Mouse (Mus musculus) left cerebral cortex, postnatal 14 days (tissue): ENCODE data around the gene Adssl1. TPM values are rescaled to one million over a fixed set of nuclear protein-coding genes. Genes with fewer than 3 reads are reported as not detected.

Experiments
- DNase-seq, 2 experiments: peaks; one replicate each; pipeline ENCODE4 v3.0.0; 2021 to 2022; ENCODE audit warnings: low spot score in 2 of 2, mixed read lengths in 1 of 2
- intact Hi-C: fragments of 180-260 bp; cut with DNase I; formaldehyde crosslinking; loops from one replicate; pipeline ENCODE4 v1.15.1; 2025
- total RNA-seq, 2 experiments: library from RNA; stranded (reverse); gene quantifications; 2 replicates each; pipeline ENCODE4 v1.2.3; 2021

Gene Adssl1
- total RNA-seq, 2 experiments from 2014 or later: 6.5 to 8.4 TPM

GRCm38 (mm10) chr12:112591240-112591639 lies 28.6 kb upstream of the Adssl1 start:
- intact Hi-C loops: no loop called here
- no peak for DNase-seq

- no peak for DNase-seq
- intact Hi-C loops: no loop called here
Measured at GRCm38 (mm10) chr12:112591730-112592129, 28.1 kb upstream of the Adssl1 start.

GRCm38 (mm10) chr12:112592985-112593734 lies 26.7 kb upstream of the Adssl1 start:
- intact Hi-C loops: no loop called here
- no peak for DNase-seq

- intact Hi-C loops: no loop called here
- DNase-seq: no peak
Measured at GRCm38 (mm10) chr12:112593951-112594915, 25.6 kb upstream of the Adssl1 start.

DNA sequence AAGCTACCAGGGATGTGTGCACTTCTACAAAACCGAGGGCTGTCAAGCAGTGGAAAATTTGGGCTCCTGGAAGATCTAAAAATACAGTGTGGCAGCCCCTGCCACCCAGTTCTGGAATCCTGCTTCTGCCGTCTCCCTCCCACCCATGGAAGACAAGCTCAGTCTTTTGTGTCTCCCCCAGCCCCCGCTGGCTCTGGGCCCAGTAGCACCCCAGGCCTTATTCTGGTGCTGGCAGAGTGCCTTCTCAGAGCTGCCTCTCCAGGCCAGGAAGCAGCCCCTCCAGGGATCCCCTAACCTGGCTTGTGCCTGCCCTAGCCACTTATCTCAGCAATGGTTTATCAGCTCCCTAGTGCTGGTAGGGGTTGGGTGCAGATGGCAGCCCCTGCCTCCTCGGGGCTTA lies 24.9 kb upstream of the Adssl1 start:
- peak; percentile 73 for DNase-seq
- intact Hi-C loops: no loop called here

DNA sequence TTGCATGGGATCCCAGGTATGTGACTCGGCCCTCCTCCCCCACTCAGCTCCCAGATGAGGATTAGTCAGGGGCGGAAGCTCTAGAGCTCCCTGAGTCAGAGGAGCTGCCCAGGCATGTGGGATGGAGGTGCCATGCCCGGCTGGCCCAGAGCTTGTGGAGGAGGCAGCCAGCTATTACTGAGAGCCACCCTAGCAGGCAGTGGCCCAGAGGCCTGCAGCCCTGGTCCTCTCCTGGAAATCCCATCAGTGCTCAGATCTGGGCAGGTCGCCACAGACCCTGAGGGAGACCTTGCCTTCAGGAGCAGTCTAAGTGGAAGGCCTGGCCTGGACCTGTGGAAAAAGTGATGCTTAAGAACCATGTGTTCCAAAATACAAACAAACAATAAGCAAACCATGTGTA lies 24.2 kb upstream of the Adssl1 start:
- DNase-seq: no peak
- intact Hi-C loops: no loop called here

GRCm38 (mm10) chr12:112596454-112596853 lies 23.4 kb upstream of the Adssl1 start:
- DNase-seq: no peak
- intact Hi-C loops: no loop called here

DNA sequence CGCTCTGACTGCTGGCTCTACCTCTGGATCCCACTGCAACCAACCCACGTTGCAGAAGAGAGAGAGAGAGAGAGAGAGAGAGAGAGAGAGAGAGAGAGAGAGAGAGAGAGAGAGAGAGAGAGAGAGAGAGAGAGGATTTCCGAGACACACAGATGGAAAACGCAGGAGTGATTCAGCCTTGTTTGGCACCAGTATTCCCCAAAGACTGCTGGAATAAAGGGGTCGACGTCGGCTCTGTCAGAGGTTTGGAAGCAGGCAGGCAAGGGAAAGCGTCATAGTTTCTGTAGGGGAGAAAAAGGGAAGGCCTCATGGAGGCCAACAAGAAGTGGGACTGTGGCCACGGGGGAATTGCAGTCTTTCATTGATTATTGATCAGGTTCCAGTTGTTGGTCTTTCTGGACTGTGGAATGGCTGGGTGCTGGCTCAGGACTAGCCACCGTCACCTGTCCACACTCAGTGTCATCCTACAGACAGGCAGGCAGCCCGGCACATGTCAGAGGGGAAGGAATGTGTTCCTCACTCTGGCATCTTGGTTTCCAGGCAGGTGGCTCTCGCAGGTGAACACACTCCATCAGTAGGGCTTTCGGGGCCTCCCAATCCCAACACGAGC lies 22.8 kb upstream of the Adssl1 start:
- no peak for DNase-seq
- intact Hi-C loops: no loop called here

GRCm38 (mm10) chr12:112597618-112598017 lies 22.2 kb upstream of the Adssl1 start:
- no peak for DNase-seq
- intact Hi-C loops: no loop called here

DNA sequence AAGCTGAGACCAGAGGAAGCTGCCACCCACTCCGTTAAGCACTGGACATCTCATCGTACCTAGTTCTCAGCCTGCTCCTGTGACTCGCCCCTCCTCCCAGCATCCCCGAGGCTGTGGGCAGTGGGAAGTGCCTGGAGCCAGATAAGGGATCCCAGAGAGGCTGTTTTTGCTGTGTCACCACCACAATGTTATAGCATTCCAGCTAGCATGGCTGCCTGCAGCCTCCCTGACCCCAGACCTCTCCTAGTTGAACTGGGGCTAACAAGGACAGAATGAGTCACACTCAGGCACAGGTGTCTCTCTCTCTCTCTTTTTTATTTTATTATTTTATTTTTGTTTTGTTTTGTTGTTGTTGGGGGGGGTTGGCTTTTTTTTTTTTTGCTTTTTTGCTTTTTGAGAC lies 20.6 kb upstream of the Adssl1 start:
- DNase-seq: no peak
- intact Hi-C loops: no loop called here

GRCm38 (mm10) chr12:112599942-112600611 lies 19.8 kb upstream of the Adssl1 start:
- no peak for DNase-seq
- intact Hi-C loops: no loop called here

- intact Hi-C loops: loop anchor here (2.0 kb wide), 1 partner anchor 15 kb away; the partner anchor contains the start of gene Inf2
- no peak for DNase-seq
Measured at GRCm38 (mm10) chr12:112604022-112604421, 15.8 kb upstream of the Adssl1 start.

- DNase-seq: peak; percentile 50 to 57
- intact Hi-C loops: loop anchor here (1.0 to 2.0 kb wide), 2 partner anchors 16 to 53 kb away; partner anchors contain the start of gene Inf2
Measured at GRCm38 (mm10) chr12:112604709-112605649, 14.9 kb upstream of the Adssl1 start.

DNA sequence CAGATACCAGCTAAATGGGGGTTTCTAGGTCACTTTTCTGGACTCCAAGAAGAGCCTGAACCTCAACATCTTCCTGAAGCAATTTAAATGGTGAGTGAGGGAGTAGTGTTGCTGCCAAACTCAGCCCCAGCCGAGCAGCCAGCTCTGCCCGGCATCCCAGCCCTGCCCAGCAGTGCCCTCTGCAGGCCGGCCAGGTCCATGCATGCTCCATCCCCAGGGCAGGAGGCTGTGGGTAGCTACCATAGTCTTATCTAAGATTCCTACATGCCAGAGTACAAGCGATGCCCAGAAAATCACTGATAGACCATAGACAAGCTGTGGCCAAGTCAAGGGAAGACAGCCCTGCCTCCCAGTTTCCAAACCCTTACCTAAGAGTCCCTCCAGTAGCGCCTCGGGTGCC lies 14.1 kb upstream of the Adssl1 start:
- peak; percentile 82 to 84 for DNase-seq
- intact Hi-C loops: loop anchor here (1.0 to 2.0 kb wide), 2 partner anchors 17 to 53 kb away; partner anchors contain the start of gene Inf2

DNA sequence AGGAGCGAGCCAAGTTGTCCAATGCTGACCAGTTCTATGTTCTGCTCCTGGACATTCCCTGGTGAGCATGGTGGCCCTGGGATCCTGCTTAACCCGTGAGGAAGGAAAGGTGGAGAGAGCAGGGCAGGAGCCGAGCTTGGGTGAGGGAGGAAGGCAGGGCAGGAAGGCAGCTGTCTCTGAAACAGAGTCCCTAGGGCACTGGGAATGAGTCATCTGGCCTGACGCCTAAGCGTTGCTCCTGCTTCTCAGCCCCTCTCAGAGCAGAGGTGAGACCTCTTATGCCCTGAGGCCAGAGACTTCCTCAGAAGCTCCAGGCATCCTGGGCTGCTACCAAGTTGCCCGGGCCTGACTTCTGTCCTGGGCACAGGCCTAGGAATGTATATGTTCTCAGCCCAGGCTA lies 12.8 kb upstream of the Adssl1 start:
- intact Hi-C loops: no loop called here
- DNase-seq: no peak

GRCm38 (mm10) chr12:112609031-112609430 lies 10.8 kb upstream of the Adssl1 start:
- DNase-seq: no peak
- intact Hi-C loops: no loop called here

- intact Hi-C loops: no loop called here
Measured at GRCm38 (mm10) chr12:112616668-112617067, 3.2 kb upstream of the Adssl1 start.

GRCm38 (mm10) chr12:112617184-112617583 lies 2.7 kb upstream of the Adssl1 start:
- intact Hi-C loops: no loop called here
- peak; percentile 74 to 91 for DNase-seq

More at GRCm38 (mm10) chr12:112616668-112617067, 3.2 kb upstream of the Adssl1 start:
- DNase-seq: no peak
